Mouse (Mus musculus) T-helper 17 cell (primary cell): ENCODE results near the gene Olfr659.

Experiments
- in situ Hi-C, 2 experiments: fragments of 300-600 bp; cut with MboI, MseI; formaldehyde crosslinking; loops; 1 replicate in 1 of 2; 2 replicates in 1 of 2; pipeline ENCODE4 v1.15.1; 2025; ENCODE audit warnings: high pct_unique_total_duplicates in 2 of 2

Olfr659 gene

GRCm38 (mm10) chr7:104666453-104666852, at the start of gene Olfr659:
TSS of gene Olfr659 (plus strand) at chr7:104666753.
- in situ Hi-C loops, result no loop called here

- in situ Hi-C loops, result loop anchor here in 1 of 2 experiments (25.0 kb wide), 1 partner anchor 888 kb away; no protein-coding TSS in a partner anchor
Observed at GRCm38 (mm10) chr7:104624494-104624893, 42.1 kb upstream of the Olfr659 start, which contains the start of gene Olfr657. TSS of gene Olfr657 (plus strand) at chr7:104624794.

- in situ Hi-C loops, result no loop called here
Observed at GRCm38 (mm10) chr7:104646841-104647482, 19.6 kb upstream of the Olfr659 start, which contains the start of gene Olfr658. TSS of gene Olfr658 (minus strand) at chr7:104647305.

- in situ Hi-C loops, result no loop called here
Observed at GRCm38 (mm10) chr7:104686201-104686600, 19.6 kb downstream of the Olfr659 start, which contains the start of gene Olfr661. TSS of gene Olfr661 (plus strand) at chr7:104686501.
